Mouse (Mus musculus): Measurements from ENCODE around the gene Cav2.

The Cav2 gene

DNA sequence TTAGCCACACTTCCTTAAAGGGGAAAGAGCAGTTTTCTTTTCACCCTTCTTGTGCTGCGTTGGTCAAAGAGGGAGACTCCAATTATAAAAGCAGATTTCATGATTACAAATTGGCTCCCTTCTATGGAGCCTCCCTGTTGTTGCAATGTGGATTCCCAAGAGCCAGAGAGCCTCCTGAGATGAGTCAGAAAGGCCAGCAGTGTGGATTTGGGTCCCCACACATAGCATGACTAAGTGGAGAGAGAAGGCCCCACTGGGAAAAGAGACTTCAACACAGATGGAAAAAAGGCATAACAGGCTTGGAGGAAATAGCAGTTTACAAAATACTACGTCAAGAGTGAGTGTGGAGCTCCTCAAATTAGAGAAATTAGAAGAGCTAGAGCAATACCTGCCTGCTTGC lies 28.3 kb downstream of the Cav2 start:
- peak; percentile 82 for DNase-seq (ENCODE audit: low spot score)

DNA sequence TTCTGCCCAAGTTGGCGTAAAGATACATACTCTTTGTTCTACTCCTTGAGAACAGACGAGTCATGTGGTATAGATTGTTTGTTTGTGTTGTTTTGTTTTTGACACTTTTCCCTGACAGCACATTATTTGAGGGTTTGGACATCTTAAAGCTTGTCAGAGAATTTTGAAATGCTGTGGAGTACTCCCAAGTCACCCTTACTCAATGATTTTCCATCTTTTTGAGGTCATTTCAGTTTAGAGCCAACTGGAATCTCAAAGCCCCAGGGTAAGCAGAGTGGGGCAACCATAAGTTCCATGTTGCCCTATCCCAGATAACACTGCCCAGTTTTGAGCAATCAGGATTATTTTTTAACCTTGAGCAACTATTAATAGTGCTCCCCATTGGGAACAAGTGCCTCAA lies 33.3 kb downstream of the Cav2 start:
- peak; percentile 98 for DNase-seq (ENCODE audit: low spot score)

DNA sequence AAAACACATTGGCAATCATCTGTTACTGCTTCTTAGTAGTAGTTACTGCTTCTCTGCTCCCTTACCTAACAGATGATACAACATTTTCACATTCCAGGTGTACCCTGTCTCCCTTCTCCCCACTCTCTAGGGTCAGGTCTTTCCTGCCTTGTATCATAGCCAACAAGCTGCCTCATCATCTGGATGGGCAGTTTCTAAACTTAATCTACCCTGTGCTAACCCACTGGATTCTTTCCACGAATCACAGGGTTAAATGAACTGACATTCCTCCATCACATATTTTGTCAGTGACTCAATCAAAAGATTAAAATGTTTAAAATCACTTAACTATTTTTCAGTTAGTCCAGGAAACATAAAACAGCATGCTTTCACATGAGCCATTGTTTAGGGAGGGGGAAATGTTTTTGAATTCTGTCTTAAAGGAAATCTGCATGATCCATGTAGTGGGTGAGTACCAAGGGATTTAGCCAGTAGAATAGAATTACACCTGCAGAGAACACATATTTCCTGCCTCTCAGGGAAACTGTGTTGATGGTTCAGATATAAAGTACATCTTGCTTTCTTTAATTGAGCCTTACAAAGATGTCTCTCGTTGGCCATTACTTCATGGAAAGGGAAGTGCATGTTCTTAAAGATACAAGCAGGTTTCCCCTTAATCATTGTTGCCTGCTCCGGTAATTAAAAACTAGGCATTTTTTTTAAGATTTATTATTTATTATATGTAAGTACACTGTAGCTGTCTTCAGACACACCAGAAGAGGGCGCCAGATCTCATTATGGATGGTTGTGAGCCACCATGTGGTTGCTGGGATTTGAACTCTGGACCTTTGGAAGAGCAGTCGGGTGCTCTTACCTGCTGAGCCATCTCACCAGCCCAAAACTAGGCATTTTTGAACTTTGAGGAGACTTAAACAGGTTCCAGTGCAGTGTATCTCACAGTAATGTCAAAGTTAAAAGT lies 34.0 kb downstream of the Cav2 start:
- DNase-seq (ENCODE audit: low spot score): no peak

DNA sequence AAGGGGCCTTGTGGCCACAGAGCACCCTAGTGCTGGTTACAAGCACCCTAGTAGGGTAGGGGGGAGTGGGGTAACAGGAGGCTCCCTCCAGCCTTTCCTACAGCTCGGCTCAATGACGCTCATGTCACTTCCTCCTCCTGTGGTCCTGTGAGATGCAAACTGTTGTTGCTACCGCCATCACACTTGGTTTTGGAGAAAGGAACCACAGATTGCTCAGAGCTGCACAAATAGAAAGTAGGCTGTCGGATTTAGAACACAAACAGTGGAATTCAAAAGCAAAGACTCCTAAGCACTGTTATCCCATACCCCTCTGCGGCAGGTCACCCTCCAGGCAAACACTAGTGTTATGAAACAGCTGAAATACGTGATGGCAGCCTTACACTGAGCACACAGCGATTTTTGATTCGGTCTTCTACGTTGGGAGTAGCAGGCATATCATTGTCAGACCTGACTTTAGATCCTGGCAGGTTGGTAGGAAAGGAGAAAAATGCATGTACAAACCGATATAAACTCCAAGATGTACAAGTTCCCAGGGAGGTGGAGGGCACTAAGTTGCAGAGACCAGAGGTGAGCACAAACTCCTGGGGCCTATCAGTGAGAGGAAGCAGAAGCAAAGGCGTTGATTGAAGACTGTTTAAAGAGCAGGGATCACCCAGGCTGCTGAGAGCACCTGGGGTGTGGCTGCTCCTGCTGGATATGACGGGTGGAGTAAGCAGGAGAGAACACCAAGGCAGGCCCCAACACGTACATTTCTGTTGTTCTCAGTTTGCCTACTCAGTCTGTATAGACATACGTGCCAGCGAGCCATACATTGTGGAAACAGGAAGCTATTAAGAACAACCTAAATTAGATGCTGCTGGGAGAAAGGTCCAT lies 35.5 kb downstream of the Cav2 start:
- DNase-seq (ENCODE audit: low spot score): no peak

DNA sequence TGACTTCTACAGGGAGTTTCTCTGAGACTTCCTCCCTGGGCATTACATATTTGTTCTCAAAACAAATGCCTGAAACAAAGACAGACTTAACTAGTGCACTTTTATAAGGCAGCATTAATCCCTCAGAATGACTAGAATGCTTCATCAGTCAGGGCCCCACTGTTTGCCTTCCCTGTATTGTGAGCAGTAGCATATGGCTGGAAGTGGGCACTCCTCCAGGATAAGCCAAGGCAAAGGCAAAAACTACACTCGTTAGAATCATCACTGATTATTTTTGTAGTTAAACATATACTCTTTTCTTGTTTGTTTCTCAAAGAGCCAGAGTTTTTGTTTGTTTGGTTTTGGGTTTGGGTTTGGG lies 36.2 kb downstream of the Cav2 start:
- DNase-seq (ENCODE audit: low spot score): no peak

DNA sequence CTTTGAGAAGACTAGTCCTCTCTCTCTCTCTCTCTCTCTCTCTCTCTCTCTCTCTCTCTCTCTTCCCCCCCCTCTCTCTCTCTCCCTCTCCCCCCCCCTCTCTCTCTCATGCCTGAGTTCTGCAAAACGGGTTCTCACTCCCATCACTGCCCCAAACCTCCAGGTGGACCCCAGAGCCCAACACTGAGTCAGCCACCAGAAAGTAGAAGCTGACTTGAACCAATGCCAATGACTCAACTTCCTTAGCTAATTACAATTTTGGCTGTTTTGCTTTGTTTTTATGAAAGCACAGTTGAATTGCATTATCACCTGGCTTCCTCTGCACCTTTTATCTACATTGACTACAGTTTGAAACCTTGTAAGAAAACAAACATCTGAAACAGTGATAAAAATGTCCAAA lies 37.0 kb downstream of the Cav2 start:
- no peak for DNase-seq (ENCODE audit: low spot score)

DNA sequence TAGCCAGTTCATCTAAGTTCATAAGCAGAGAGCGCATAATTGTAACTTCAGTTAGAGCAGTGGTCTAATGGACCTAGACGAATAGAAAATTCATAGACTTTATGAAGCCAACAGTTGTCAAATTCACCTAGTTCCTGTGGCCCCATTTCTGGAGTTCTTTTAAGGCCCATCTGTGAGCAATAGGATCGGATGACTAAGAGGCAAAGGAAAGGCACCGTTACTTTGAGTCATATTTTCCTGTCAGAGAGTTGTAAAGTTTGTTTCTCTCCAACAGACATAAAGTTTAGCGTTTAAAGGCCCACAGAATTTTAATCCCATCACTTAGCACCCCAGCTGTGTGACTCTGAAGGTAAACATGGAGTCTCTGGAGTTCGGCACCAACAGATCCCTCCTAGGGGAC lies 41.0 kb downstream of the Cav2 start:
- DNase-seq (ENCODE audit: low spot score): no peak

DNA sequence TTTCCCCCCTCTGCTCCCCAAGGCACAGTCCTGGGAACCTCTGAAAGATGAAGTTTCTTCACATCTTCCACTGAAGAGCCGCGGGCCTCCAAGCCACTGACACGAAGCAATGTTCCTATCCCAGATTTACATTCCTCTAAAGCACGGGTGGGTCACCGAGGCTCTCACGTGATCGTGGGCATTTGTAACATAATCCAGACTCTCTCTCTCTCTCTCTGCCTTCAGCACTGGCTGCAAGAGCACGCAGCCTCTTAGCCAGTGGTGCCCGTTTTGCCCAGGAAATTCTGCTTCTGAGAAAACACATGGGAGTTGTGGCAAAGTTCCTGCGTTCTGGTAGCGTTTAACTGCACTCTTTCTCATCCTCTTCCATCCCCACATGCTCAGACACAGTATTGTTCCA lies 46.2 kb downstream of the Cav2 start:
- DNase-seq (ENCODE audit: low spot score): no peak

DNA sequence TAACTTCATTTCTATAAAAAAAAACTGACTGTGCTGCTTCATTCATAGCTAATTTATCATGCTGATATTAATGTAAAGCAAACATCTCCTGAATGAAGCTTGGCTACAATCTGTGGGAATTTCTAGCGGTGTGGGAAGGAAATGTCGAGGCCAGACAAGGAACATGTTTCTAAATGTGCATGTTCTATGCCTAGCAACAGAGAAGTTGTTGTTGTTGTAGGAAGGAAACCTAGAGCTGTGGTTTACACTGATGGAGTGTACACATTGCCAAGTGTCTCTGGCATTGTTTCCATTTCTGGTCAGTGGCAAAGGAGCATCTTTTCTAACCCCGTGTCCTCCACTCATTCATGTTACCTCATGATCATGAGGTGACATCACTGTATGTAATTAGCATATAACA lies 48.8 kb downstream of the Cav2 start:
- DNase-seq (ENCODE audit: low spot score): peak; percentile 55

DNA sequence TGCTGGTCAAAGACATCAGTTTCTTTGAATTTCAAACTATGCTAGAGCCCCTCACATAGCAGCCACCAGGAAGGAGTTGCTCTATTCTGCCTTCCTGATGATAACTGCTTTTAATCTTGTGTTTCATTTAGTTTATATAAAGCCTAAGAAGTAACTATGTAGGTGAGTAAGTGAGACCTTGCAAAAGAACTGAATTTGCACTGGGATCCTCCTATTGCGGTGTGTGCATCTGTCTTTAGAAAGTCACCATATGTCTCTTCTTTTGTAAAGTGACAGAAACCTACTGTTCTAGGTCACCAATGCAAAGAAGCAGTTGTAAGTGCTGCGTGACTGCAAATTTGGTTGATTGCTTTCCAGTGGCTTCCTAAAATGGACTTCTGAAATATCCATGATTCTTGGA lies 56.7 kb downstream of the Cav2 start:
- DNase-seq (ENCODE audit: low spot score): no peak
